Mouse (Mus musculus) hindbrain, postnatal 0 days (tissue): Measurements from ENCODE around the gene Rprd1b. TPM values are rescaled to one million over a fixed set of nuclear protein-coding genes. Genes with fewer than 3 reads are reported as not detected.

Experiments
- ATAC-seq: fragments of 200-750 bp; cut with Nextera tagmentation; 2 replicates; pipeline ENCODE4 v1.8.0; 2017; ENCODE audit warnings: mild to moderate bottlenecking, moderate TSS enrichment, moderate library complexity
- DNase-seq: peaks from one replicate; pipeline ENCODE4 v3.0.0-alpha.2; 2015; ENCODE audit warnings: low spot score
- H3K27ac ChIP-seq: fragments of 300-500 bp; sonication (generic); 2 replicates; pipeline ENCODE4 v1.5.1; 2014; ENCODE audit warnings: mild to moderate bottlenecking
- H3K27me3 ChIP-seq: fragments of 300-500 bp; sonication (generic); 2 replicates; pipeline ENCODE4 v1.6.1; 2014; ENCODE audit warnings: low read length, mixed read lengths; ENCODE audit not compliant: insufficient read depth
- H3K36me3 ChIP-seq: fragments of 300-500 bp; sonication (generic); 2 replicates; pipeline ENCODE4 v1.6.1; 2014; ENCODE audit warnings: low read length, mixed read lengths; ENCODE audit not compliant: insufficient read depth
- H3K4me1 ChIP-seq: fragments of 300-500 bp; sonication (generic); 2 replicates; pipeline ENCODE4 v1.6.1; 2014; ENCODE audit warnings: antibody characterized with exemption, low read length, mixed read lengths; ENCODE audit not compliant: insufficient read depth
- H3K4me2 ChIP-seq: fragments of 300-500 bp; sonication (generic); 2 replicates; pipeline ENCODE4 v1.6.1; 2014; ENCODE audit warnings: low read depth, mild to moderate bottlenecking, low read length, moderate library complexity, mixed read lengths
- H3K4me3 ChIP-seq: fragments of 300-500 bp; sonication (generic); 2 replicates; pipeline ENCODE4 v1.5.1; 2014; ENCODE audit warnings: low read length
- H3K9ac ChIP-seq: fragments of 300-500 bp; sonication (generic); replicated peaks from 2 replicates; pipeline ENCODE4 v1.6.1; 2014; ENCODE audit warnings: mild to moderate bottlenecking, low read length, moderate library complexity, mixed read lengths
- H3K9me3 ChIP-seq: fragments of 300-500 bp; sonication (generic); 2 replicates; pipeline ENCODE4 v1.6.1; 2016; ENCODE audit warnings: low read length, mixed read lengths
- CTCF ChIP-seq: IDR thresholded peaks from 2 replicates; pipeline ENCODE4 v1.5.1; 2016; ENCODE audit warnings: antibody characterized with exemption, control low read depth, low read depth
- WGBS: fragments of 180-500 bp; shearing (Covaris S2); extraction: QIAGEN DNeasy Blood & Tissue Kit; methylation state at CpG from one replicate; pipeline ENCODE4 v1.1.7; 2014; 5-methylcytosine and 5-hydroxymethylcytosine counted together
- polyA plus RNA-seq: library from polyadenylated mRNA; unstranded; fragments of >200 nt; fragmentation: Nextera tagmentation; extraction: Ambion mirVana; gene quantifications from 2 replicates; pipeline ENCODE4 v1.2.1, GENCODE M21; 2015
- total RNA-seq: library from RNA; depleted of rRNA; stranded (reverse); fragments of >200 nt; gene quantifications from 2 replicates; pipeline ENCODE4 v1.2.3, GENCODE M21; 2014

The Rprd1b gene
- total and polyA plus RNA-seq, 2 experiments from 2014 or later, result 19.8 to 31.3 TPM

DNA sequence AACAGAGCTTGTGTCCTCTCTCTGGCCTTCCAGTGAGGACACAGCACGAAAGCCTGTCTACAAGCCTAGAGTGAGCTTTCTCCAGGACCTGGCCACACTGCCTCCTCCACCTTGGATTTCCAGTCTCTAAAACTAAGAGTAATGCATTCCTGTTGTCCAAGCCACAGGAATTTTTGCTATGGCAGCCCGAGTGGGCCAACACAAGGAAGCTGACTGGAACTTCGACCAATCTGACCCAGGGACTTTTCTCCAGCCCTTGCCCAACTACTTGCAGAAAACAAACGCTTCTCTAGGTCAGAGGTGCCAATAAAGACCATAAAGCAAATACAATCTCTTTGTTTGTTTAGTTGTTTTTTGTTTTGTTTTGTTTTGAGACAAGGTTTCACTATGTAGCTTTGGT lies 61.8 kb downstream of the Rprd1b start:
- H3K36me3 ChIP-seq, result no peaks in the 10 kb centered on the region
- H3K27me3 ChIP-seq, result no peaks in the 10 kb centered on the region
- no peak for TF ChIP-seq CTCF
- H3K9ac ChIP-seq, result no peak overlapping the region
- no peak overlapping the region for H3K4me3 ChIP-seq
- H3K27ac ChIP-seq, result no peak overlapping the region
- no peaks in the 10 kb centered on the region for H3K9me3 ChIP-seq
- no peak for DNase-seq
- 89% methylated on average over 4 of the region's 4 CpGs for WGBS
- H3K4me1 ChIP-seq, result 0 out of 2 replicates have a peak, but pooled peaks cover 10% of the 10 kb centered on the region
- H3K4me2 ChIP-seq, result no peak overlapping the region
- no peak for ATAC-seq

- Histone ChIP-seq H3K4me3 (no peak overlapping the region), H3K27ac (no peak overlapping the region), H3K4me2 (no peak overlapping the region), H3K9ac (no peak overlapping the region), H3K9me3 (no peaks in the 10 kb centered on the region), H3K4me1 (0 out of 2 replicates have a peak, but pooled peaks cover 10% of the 10 kb centered on the region), H3K27me3 (no peaks in the 10 kb centered on the region), H3K36me3 (no peaks in the 10 kb centered on the region)
- DNase-seq, result peak; percentile 39
- 44% methylated on average over 5 of the region's 5 CpGs for WGBS
- peak; percentile 53 for ATAC-seq
- TF ChIP-seq CTCF, result no peak
Observed at GRCm38 (mm10) chr2:158093345-158093744, 65.0 kb downstream of the Rprd1b start.

- no peak for TF ChIP-seq CTCF
- no peak overlapping the region for H3K4me3 ChIP-seq
- no peak overlapping the region for H3K27ac ChIP-seq
- no peaks in the 10 kb centered on the region for H3K27me3 ChIP-seq
- no peak overlapping the region for H3K4me2 ChIP-seq
- 0 out of 2 replicates have a peak, but pooled peaks cover 10% of the 10 kb centered on the region for H3K4me1 ChIP-seq
- ATAC-seq, result no peak
- no peak for DNase-seq
- WGBS, result 80% methylated on average over 7 of the region's 7 CpGs
- H3K9ac ChIP-seq, result no peak overlapping the region
- H3K36me3 ChIP-seq, result no peaks in the 10 kb centered on the region
- no peaks in the 10 kb centered on the region for H3K9me3 ChIP-seq
Observed at GRCm38 (mm10) chr2:158094300-158094699, 66.0 kb downstream of the Rprd1b start.

DNA sequence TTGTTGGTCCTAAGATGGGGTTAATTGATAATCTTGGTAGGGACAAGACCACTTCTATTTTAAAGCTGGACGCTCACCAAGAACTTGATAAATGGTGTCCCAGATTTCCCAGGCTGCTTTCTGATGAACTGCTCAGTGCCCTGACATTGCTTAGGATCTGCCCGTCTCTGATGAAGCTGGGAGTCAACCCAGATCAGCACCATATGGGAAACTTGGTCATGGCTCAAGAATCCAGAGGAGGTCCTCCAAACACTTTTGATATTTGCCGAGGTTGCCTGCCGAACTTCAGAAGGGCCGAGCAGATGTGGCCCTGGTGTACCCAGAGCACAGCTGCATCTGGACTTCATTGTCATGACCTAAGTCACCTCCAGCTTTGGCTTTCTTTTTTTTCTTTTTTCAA lies 66.5 kb downstream of the Rprd1b start:
- Histone ChIP-seq H3K4me3 (no peak overlapping the region), H3K9ac (no peak overlapping the region), H3K4me1 (0 out of 2 replicates have a peak, but pooled peaks cover 10% of the 10 kb centered on the region), H3K36me3 (no peaks in the 10 kb centered on the region), H3K9me3 (no peaks in the 10 kb centered on the region), H3K4me2 (no peak overlapping the region), H3K27ac (no peak overlapping the region), H3K27me3 (no peaks in the 10 kb centered on the region)
- TF ChIP-seq CTCF, result no peak
- 70% methylated on average over 5 of the region's 5 CpGs for WGBS
- no peak for ATAC-seq
- DNase-seq, result no peak

GRCm38 (mm10) chr2:158097071-158097470 lies 68.8 kb downstream of the Rprd1b start:
- H3K4me1 ChIP-seq, result 0 out of 2 replicates have a peak, but pooled peaks cover 10% of the 10 kb centered on the region
- H3K4me2 ChIP-seq, result no peak overlapping the region
- no peaks in the 10 kb centered on the region for H3K27me3 ChIP-seq
- no peak overlapping the region for H3K4me3 ChIP-seq
- H3K9me3 ChIP-seq, result no peaks in the 10 kb centered on the region
- ATAC-seq (no peak), DNase-seq (no peak)
- no peak for TF ChIP-seq CTCF
- H3K36me3 ChIP-seq, result no peaks in the 10 kb centered on the region
- H3K27ac ChIP-seq, result no peak overlapping the region
- H3K9ac ChIP-seq, result no peak overlapping the region
- WGBS, result 82% methylated on average over 5 of the region's 5 CpGs

DNA sequence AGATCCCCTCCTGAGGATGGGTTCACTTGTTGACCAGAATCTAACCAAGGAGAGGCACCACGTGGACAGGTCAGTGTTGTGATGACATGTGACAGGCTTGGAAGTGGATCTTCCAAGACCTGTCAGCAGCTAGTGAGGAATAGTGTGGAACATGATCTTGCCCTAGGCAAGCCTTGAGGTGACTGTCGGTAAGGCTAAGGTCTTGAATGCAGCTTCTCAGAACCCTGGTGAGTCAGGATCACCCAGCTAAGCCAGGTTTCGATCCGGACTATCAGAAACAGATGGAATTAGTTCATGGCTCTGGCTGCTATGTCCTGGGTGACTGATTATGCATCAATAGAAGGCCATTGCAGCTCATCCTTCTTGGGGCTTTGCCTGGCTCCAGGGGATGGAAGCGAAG lies 70.4 kb downstream of the Rprd1b start:
- no peak for TF ChIP-seq CTCF
- no peak for ATAC-seq
- H3K4me2 ChIP-seq, result no peak overlapping the region
- WGBS, result 79% methylated on average over 5 of the region's 5 CpGs
- H3K27ac ChIP-seq, result no peak overlapping the region
- no peaks in the 10 kb centered on the region for H3K9me3 ChIP-seq
- H3K4me3 ChIP-seq, result no peak overlapping the region
- 0 out of 2 replicates have a peak, but pooled peaks cover 6% of the 10 kb centered on the region for H3K4me1 ChIP-seq
- H3K9ac ChIP-seq, result no peak overlapping the region
- no peaks in the 10 kb centered on the region for H3K27me3 ChIP-seq
- H3K36me3 ChIP-seq, result no peaks in the 10 kb centered on the region
- DNase-seq, result no peak

DNA sequence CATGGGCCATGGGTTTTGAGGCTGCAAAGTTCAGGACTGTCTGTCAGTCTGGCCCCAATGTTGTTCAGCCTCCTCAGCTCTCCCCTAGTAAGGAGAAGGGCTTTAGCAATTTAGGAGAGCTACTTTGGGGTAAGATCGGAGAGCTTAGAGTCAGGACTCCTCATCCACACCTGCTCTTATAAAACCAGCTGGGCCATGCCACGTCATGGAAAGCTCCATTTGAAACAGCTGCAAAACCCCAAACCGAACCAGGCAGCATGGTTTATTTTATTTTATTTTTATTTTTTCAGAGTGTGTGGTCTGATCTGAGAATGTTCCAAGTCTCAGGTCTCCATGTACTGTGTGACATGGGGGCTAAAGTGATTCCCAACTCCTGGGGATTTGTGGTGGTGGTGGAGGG lies 71.2 kb downstream of the Rprd1b start:
- no peaks in the 10 kb centered on the region for H3K9me3 ChIP-seq
- WGBS, result 92% methylated on average over 3 of the region's 3 CpGs
- DNase-seq, result no peak
- no peak overlapping the region for H3K9ac ChIP-seq
- H3K4me1 ChIP-seq, result 0 out of 2 replicates have a peak, but pooled peaks cover 2% of the 10 kb centered on the region
- H3K4me3 ChIP-seq, result no peak overlapping the region
- no peaks in the 10 kb centered on the region for H3K27me3 ChIP-seq
- no peak for ATAC-seq
- H3K27ac ChIP-seq, result no peak overlapping the region
- H3K36me3 ChIP-seq, result no peaks in the 10 kb centered on the region
- H3K4me2 ChIP-seq, result no peak overlapping the region
- no peak for TF ChIP-seq CTCF
